Mouse (Mus musculus): ENCODE results near the gene Iqcn. TPM values are rescaled to one million over a fixed set of nuclear protein-coding genes. Genes with fewer than 3 reads are reported as not detected.
A peak's percentile ranks its signal among the peaks of the same experiment; 100 is the strongest.

Iqcn gene
- polyA plus RNA-seq, 1 experiment, result not detected

- TF ChIP-seq CTCF (IDR thresholded peaks at IDR 0.05; ENCODE audit: low read depth, low read length), result no peak
- no peak for TF ChIP-seq POLR2A (IDR thresholded peaks at IDR 0.05; ENCODE audit: borderline replicate concordance, low read depth, low read length)
- Histone ChIP-seq H3K4me1 (ENCODE audit: control insufficient read depth, insufficient read depth, low read length) (peaks cover 38% of the 10 kb centered on the region), H3K4me3 (ENCODE audit: insufficient read depth, low read length) (no peak overlapping the region), H3K27ac (ENCODE audit: insufficient read depth, low read depth, low read length) (no peak overlapping the region)
Observed at GRCm38 (mm10) chr8:70758308-70758615, 55.0 kb downstream of the Iqcn start.

GRCm38 (mm10) chr8:70758616-70759561 is 55.6 kb downstream of the Iqcn start:
- Histone ChIP-seq H3K4me3 (ENCODE audit: insufficient read depth, low read length) (no peak overlapping the region), H3K27ac (ENCODE audit: insufficient read depth, low read depth, low read length) (no peak overlapping the region), H3K4me1 (ENCODE audit: control insufficient read depth, insufficient read depth, low read length) (peaks cover 33% of the 10 kb centered on the region)
- TF ChIP-seq CTCF (IDR thresholded peaks at IDR 0.05; ENCODE audit: low read depth, low read length) (no peak), POLR2A (IDR thresholded peaks at IDR 0.05; ENCODE audit: borderline replicate concordance, low read depth, low read length) (no peak)

- H3K27ac ChIP-seq (ENCODE audit: insufficient read depth, low read depth, low read length), result no peak overlapping the region
- TF ChIP-seq CTCF (IDR thresholded peaks at IDR 0.05; ENCODE audit: low read depth, low read length), result no peak
- no peak for TF ChIP-seq POLR2A (IDR thresholded peaks at IDR 0.05; ENCODE audit: borderline replicate concordance, low read depth, low read length)
- peak overlapping the region; percentile 68 for H3K4me3 ChIP-seq (ENCODE audit: insufficient read depth, low read length)
- H3K4me1 ChIP-seq (ENCODE audit: control insufficient read depth, insufficient read depth, low read length), result peaks cover 35% of the 10 kb centered on the region
Observed at GRCm38 (mm10) chr8:70760350-70760749, 57.1 kb downstream of the Iqcn start.

- H3K27ac ChIP-seq (ENCODE audit: insufficient read depth, low read depth, low read length), result peak within 1 kb of the TSS; percentile 72
- H3K4me1 ChIP-seq (ENCODE audit: control insufficient read depth, insufficient read depth, low read length), result peaks cover 31% of the 10 kb centered on the region
- TF ChIP-seq POLR2A (IDR thresholded peaks at IDR 0.05; ENCODE audit: borderline replicate concordance, low read depth, low read length), result no peak
- TF ChIP-seq CTCF (IDR thresholded peaks at IDR 0.05; ENCODE audit: low read depth, low read length), result no peak
- peak within 1 kb of the TSS; percentile 68 for H3K4me3 ChIP-seq (ENCODE audit: insufficient read depth, low read length)
Observed at GRCm38 (mm10) chr8:70760775-70761406, 57.6 kb downstream of the Iqcn start, which contains the start of gene Mpv17l2. TSS of gene Mpv17l2 (minus strand) at chr8:70760946.

DNA sequence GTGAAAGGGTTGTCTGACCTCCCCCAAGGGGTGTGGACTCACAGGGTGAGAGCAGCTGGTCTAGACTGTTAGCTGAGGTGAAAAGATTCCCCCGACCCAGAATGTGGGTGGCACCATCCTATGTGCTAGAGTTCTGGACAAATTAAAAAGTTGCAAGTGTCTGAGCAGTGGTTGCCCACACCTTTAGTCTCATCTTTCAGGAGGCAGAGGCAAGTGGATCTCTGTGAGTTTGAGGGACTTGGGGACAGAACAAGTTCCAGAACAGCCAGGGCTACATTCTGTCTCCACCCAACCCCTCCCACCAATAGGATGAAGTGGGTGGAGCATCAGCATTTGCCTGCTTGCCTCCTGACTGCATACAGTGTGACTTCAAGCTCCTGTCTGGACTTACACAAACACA is 58.9 kb downstream of the Iqcn start:
- no peak for TF ChIP-seq CTCF (IDR thresholded peaks at IDR 0.05; ENCODE audit: low read depth, low read length)
- TF ChIP-seq POLR2A (IDR thresholded peaks at IDR 0.05; ENCODE audit: borderline replicate concordance, low read depth, low read length), result no peak
- Histone ChIP-seq H3K4me1 (ENCODE audit: control insufficient read depth, insufficient read depth, low read length) (peaks cover 33% of the 10 kb centered on the region), H3K4me3 (ENCODE audit: insufficient read depth, low read length) (no peak overlapping the region), H3K27ac (ENCODE audit: insufficient read depth, low read depth, low read length) (peak overlapping the region; percentile 72; the same call in 1 of the 2 replicates)

DNA sequence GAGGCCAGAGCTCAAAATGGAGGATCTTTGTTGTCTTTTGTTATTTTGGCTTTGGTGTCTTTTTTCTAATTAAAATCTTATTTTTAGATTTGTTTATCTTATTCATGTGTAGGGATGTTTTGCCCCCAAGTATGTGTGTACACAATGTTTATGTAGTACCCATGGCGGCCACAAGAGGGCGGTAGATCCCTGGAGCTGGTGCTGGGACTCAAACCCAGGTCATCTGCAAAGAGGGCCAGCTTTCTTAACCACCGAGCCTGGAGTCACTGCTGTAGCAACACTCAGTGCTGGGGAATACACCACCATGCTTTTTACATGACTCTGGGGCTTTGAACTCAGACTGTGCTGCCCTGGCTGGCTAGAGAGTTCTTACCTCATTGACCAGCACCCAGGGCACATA is 60.1 kb downstream of the Iqcn start:
- Histone ChIP-seq H3K4me1 (ENCODE audit: control insufficient read depth, insufficient read depth, low read length) (peaks cover 44% of the 10 kb centered on the region), H3K4me3 (ENCODE audit: insufficient read depth, low read length) (no peak overlapping the region), H3K27ac (ENCODE audit: insufficient read depth, low read depth, low read length) (no peak overlapping the region)
- no peak for TF ChIP-seq POLR2A (IDR thresholded peaks at IDR 0.05; ENCODE audit: borderline replicate concordance, low read depth, low read length)
- peak; percentile 79 for TF ChIP-seq CTCF (IDR thresholded peaks at IDR 0.05; ENCODE audit: low read depth, low read length)

GRCm38 (mm10) chr8:70764026-70764425 is 60.8 kb downstream of the Iqcn start:
- peaks cover 47% of the 10 kb centered on the region for H3K4me1 ChIP-seq (ENCODE audit: control insufficient read depth, insufficient read depth, low read length)
- no peak overlapping the region for H3K4me3 ChIP-seq (ENCODE audit: insufficient read depth, low read length)
- H3K27ac ChIP-seq (ENCODE audit: insufficient read depth, low read depth, low read length), result no peak overlapping the region
- no peak for TF ChIP-seq POLR2A (IDR thresholded peaks at IDR 0.05; ENCODE audit: borderline replicate concordance, low read depth, low read length)
- TF ChIP-seq CTCF (IDR thresholded peaks at IDR 0.05; ENCODE audit: low read depth, low read length), result no peak

- Histone ChIP-seq H3K4me1 (ENCODE audit: control insufficient read depth, insufficient read depth, low read length) (peaks cover 45% of the 10 kb centered on the region), H3K4me3 (ENCODE audit: insufficient read depth, low read length) (peak overlapping the region; percentile 67), H3K27ac (ENCODE audit: insufficient read depth, low read depth, low read length) (no peak overlapping the region)
- no peak for TF ChIP-seq CTCF (IDR thresholded peaks at IDR 0.05; ENCODE audit: low read depth, low read length)
- no peak for TF ChIP-seq POLR2A (IDR thresholded peaks at IDR 0.05; ENCODE audit: borderline replicate concordance, low read depth, low read length)
Observed at GRCm38 (mm10) chr8:70764676-70765075, 61.4 kb downstream of the Iqcn start.

- Histone ChIP-seq H3K4me3 (ENCODE audit: insufficient read depth, low read length) (peak overlapping the region; percentile 67), H3K27ac (ENCODE audit: insufficient read depth, low read depth, low read length) (peak overlapping the region; percentile 76), H3K4me1 (ENCODE audit: control insufficient read depth, insufficient read depth, low read length) (peaks cover 42% of the 10 kb centered on the region)
- TF ChIP-seq CTCF (IDR thresholded peaks at IDR 0.05; ENCODE audit: low read depth, low read length), result no peak
- no peak for TF ChIP-seq POLR2A (IDR thresholded peaks at IDR 0.05; ENCODE audit: borderline replicate concordance, low read depth, low read length)
Observed at GRCm38 (mm10) chr8:70765329-70765728, 62.1 kb downstream of the Iqcn start.
